Mouse (Mus musculus): ENCODE results near the gene Dgka. TPM values are rescaled to one million over a fixed set of nuclear protein-coding genes. Genes with fewer than 3 reads are reported as not detected.
A peak's percentile ranks its signal among the peaks of the same experiment; 100 is the strongest.

Gene Dgka
- polyA plus RNA-seq, 1 experiment from 2014 or later: 3.7 TPM

- peaks cover 21% of the 10 kb centered on the region for H3K4me1 ChIP-seq
- no peaks in the 10 kb centered on the region for H3K9me3 ChIP-seq (replicated peaks)
- 2% methylated on average over 40 of the region's 40 CpGs for WGBS
- peak within 1 kb of the TSS; percentile 96 for H3K27ac ChIP-seq (replicated peaks)
- peaks cover 40% of the 10 kb centered on the region for H3K36me3 ChIP-seq
- H3K4me3 ChIP-seq: peak within 1 kb of the TSS; percentile 90
- H3K27me3 ChIP-seq (ENCODE audit: low read depth, poor library complexity, severe bottlenecking): no peaks in the 10 kb centered on the region
- DNase-seq (ENCODE audit: low spot score): peak; percentile 98
These were observed 48.5 kb downstream of the Dgka start, which contains the start of gene Rab5b for GRCm38 (mm10) chr10:128695992-128696807. TSS of gene Rab5b (minus strand) at chr10:128696264.

- Histone ChIP-seq H3K9me3 (replicated peaks) (no peaks in the 10 kb centered on the region), H3K27ac (replicated peaks) (peak overlapping the region; percentile 96), H3K4me3 (peak overlapping the region; percentile 90), H3K27me3 (ENCODE audit: low read depth, poor library complexity, severe bottlenecking) (no peaks in the 10 kb centered on the region), H3K36me3 (peaks cover 33% of the 10 kb centered on the region), H3K4me1 (peaks cover 21% of the 10 kb centered on the region)
- no peak for DNase-seq (ENCODE audit: low spot score)
- WGBS: under 1% methylated on average over 22 of the region's 22 CpGs
These were observed 49.2 kb downstream of the Dgka start for GRCm38 (mm10) chr10:128695411-128695991.

- H3K4me3 ChIP-seq: peak overlapping the region; percentile 80
- DNase-seq (ENCODE audit: low spot score): no peak
- peak overlapping the region; percentile 79; the same call in 1 of the 2 replicates for H3K27ac ChIP-seq (replicated peaks)
- H3K27me3 ChIP-seq (ENCODE audit: low read depth, poor library complexity, severe bottlenecking): peaks cover 34% of the 10 kb centered on the region
- peaks cover 18% of the 10 kb centered on the region for H3K36me3 ChIP-seq
- WGBS: 3% methylated on average over 9 of the region's 9 CpGs
- no peaks in the 10 kb centered on the region for H3K9me3 ChIP-seq (replicated peaks)
- H3K4me1 ChIP-seq: peaks cover 24% of the 10 kb centered on the region
These were observed 70.1 kb downstream of the Dgka start for GRCm38 (mm10) chr10:128674469-128675008.

DNA sequence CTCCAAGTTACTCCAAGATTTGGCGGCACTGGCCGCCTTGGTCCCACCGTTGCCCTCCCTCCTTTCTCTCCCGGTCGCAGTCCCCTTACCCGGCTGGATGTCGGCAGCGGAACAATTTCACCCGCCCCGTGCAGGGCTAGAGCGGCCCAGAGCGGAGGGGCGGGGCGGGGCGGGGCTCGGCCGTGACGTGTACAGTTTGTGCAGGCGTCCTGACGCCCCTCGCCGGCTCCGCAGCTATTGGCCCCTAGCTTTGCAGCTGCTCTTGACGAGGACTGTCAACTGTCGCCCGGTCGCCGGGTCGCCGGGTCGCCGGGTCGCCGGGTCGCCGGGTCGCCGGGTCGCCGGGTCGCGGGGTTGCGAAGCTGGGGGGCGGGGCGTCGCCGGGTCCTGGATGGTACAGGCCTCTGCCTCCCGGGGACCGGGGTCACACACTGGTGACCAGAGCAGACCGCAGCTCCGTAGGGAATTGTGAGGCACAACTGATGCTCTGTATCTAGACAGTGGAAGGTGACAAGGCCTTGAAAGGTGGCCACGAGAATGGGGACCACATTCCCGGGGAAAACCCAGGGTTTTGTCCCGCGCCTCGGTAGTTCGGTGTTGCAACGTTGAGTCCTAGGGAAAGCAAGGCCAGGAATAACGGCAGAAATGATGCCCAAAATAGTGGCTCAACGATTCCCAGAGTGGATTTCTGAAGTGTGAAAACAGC, 70.7 kb downstream of the Dgka start, which contains the start of gene Suox:
TSS of gene Suox (minus strand) at position 311 of the 706 bp plus-strand sequence.
- Histone ChIP-seq H3K27me3 (ENCODE audit: low read depth, poor library complexity, severe bottlenecking) (peaks cover 34% of the 10 kb centered on the region), H3K4me1 (peaks cover 30% of the 10 kb centered on the region), H3K36me3 (peaks cover 12% of the 10 kb centered on the region; the same call in 1 of the 2 replicates), H3K9me3 (replicated peaks) (no peaks in the 10 kb centered on the region), H3K27ac (replicated peaks) (peak within 1 kb of the TSS; percentile 79), H3K4me3 (peak within 1 kb of the TSS; percentile 80)
- WGBS: 1% methylated on average over 60 of the region's 60 CpGs
- peak; percentile 92 for DNase-seq (ENCODE audit: low spot score)

GRCm38 (mm10) chr10:128671148-128671547, 73.5 kb downstream of the Dgka start:
- Histone ChIP-seq H3K4me1 (peaks cover 37% of the 10 kb centered on the region), H3K27ac (replicated peaks) (no peak overlapping the region), H3K36me3 (peaks cover 4% of the 10 kb centered on the region; the same call in 1 of the 2 replicates), H3K9me3 (replicated peaks) (no peaks in the 10 kb centered on the region), H3K4me3 (no peak overlapping the region), H3K27me3 (ENCODE audit: low read depth, poor library complexity, severe bottlenecking) (peaks cover 34% of the 10 kb centered on the region)
- no peak for DNase-seq (ENCODE audit: low spot score)
- 92% methylated on average over 9 of the region's 9 CpGs for WGBS

Other genes with a start within 250 kb of the Dgka start
- gene Myl6b, start 246.2 kb downstream of the Dgka start, polyA plus RNA-seq (2016; fragmentation: Nextera tagmentation; extraction: Ambion mirVana): 1.8 and 2.9 TPM in 2 replicates
- gene Esyt1, start 219.0 kb downstream of the Dgka start, polyA plus RNA-seq (2016; fragmentation: Nextera tagmentation; extraction: Ambion mirVana): 17.2 and 23.6 TPM in 2 replicates
- 15.4 and 19.5 TPM in 2 replicates for gene Zc3h10, start 197.1 kb downstream of the Dgka start, polyA plus RNA-seq (2016; fragmentation: Nextera tagmentation; extraction: Ambion mirVana)
- gene Rpl41, start 195.6 kb downstream of the Dgka start, polyA plus RNA-seq (2016; fragmentation: Nextera tagmentation; extraction: Ambion mirVana): 2,872 and 3,266 TPM in 2 replicates
- gene Pa2g4, start 178.9 kb downstream of the Dgka start, polyA plus RNA-seq (2016; fragmentation: Nextera tagmentation; extraction: Ambion mirVana): 231 and 262 TPM in 2 replicates
- 0.72 and 1.4 TPM in 2 replicates for gene Erbb3, start 155.2 kb downstream of the Dgka start, polyA plus RNA-seq (2016; fragmentation: Nextera tagmentation; extraction: Ambion mirVana)
- gene Rps26, start 118.1 kb downstream of the Dgka start, polyA plus RNA-seq (2016; fragmentation: Nextera tagmentation; extraction: Ambion mirVana): 460 and 529 TPM in 2 replicates
- 2.8 and 3.6 TPM in 2 replicates for gene Ikzf4, start 98.9 kb downstream of the Dgka start, polyA plus RNA-seq (2016; fragmentation: Nextera tagmentation; extraction: Ambion mirVana)
- 13.9 and 14.9 TPM in 2 replicates for gene Suox, start 70.8 kb downstream of the Dgka start, polyA plus RNA-seq (2016; fragmentation: Nextera tagmentation; extraction: Ambion mirVana)
- gene Rab5b, start 48.6 kb downstream of the Dgka start, polyA plus RNA-seq (2016; fragmentation: Nextera tagmentation; extraction: Ambion mirVana): 73.3 and 86.3 TPM in 2 replicates
- gene Pmel, start 40.7 kb downstream of the Dgka start, polyA plus RNA-seq (2016; fragmentation: Nextera tagmentation; extraction: Ambion mirVana): 3.9 and 6.7 TPM in 2 replicates
- gene Cdk2, start 39.8 kb downstream of the Dgka start, polyA plus RNA-seq (2016; fragmentation: Nextera tagmentation; extraction: Ambion mirVana): 107 and 110 TPM in 2 replicates
- 56.6 and 59.1 TPM in 2 replicates for gene Pym1, start 3.0 kb upstream of the Dgka start, polyA plus RNA-seq (2016; fragmentation: Nextera tagmentation; extraction: Ambion mirVana)
- gene Mmp19, start 46.1 kb upstream of the Dgka start, polyA plus RNA-seq (2016; fragmentation: Nextera tagmentation; extraction: Ambion mirVana): 0.44 and 0.66 TPM in 2 replicates
- gene Dnajc14, start 59.2 kb upstream of the Dgka start, polyA plus RNA-seq (2016; fragmentation: Nextera tagmentation; extraction: Ambion mirVana): 50.7 and 57.8 TPM in 2 replicates
- 22.1 and 24.3 TPM in 2 replicates for gene Tmem198b, start 59.5 kb upstream of the Dgka start, polyA plus RNA-seq (2016; fragmentation: Nextera tagmentation; extraction: Ambion mirVana)
- 260 and 264 TPM in 2 replicates for gene Sarnp, start 72.5 kb upstream of the Dgka start, polyA plus RNA-seq (2016; fragmentation: Nextera tagmentation; extraction: Ambion mirVana)
- 82.0 and 100 TPM in 2 replicates for gene Ormdl2, start 76.8 kb upstream of the Dgka start, polyA plus RNA-seq (2016; fragmentation: Nextera tagmentation; extraction: Ambion mirVana)
- gene Gdf11, start 146.9 kb upstream of the Dgka start, polyA plus RNA-seq (2016; fragmentation: Nextera tagmentation; extraction: Ambion mirVana): 9.5 and 10.5 TPM in 2 replicates
- gene Cd63, start 156.1 kb upstream of the Dgka start, polyA plus RNA-seq (2016; fragmentation: Nextera tagmentation; extraction: Ambion mirVana): 195 and 196 TPM in 2 replicates
- 13.3 and 14.9 TPM in 2 replicates for gene Rdh5, start 178.0 kb upstream of the Dgka start, polyA plus RNA-seq (2016; fragmentation: Nextera tagmentation; extraction: Ambion mirVana)
- gene Bloc1s1, start 179.2 kb upstream of the Dgka start, polyA plus RNA-seq (2016; fragmentation: Nextera tagmentation; extraction: Ambion mirVana): 216 and 236 TPM in 2 replicates
- gene Itga7, start 189.0 kb upstream of the Dgka start, polyA plus RNA-seq (2016; fragmentation: Nextera tagmentation; extraction: Ambion mirVana): 1.7 and 1.9 TPM in 2 replicates
- not detected in 2 replicates for gene Mettl7b, start 216.1 kb upstream of the Dgka start, polyA plus RNA-seq (2016; fragmentation: Nextera tagmentation; extraction: Ambion mirVana)
- gene Olfr9, start 244.6 kb upstream of the Dgka start, polyA plus RNA-seq (2016; fragmentation: Nextera tagmentation; extraction: Ambion mirVana): not detected in 2 replicates